Mouse (Mus musculus): ENCODE data around the gene Wdr81.

Gene Wdr81

GRCm38 (mm10) chr11:75399411-75399841 is 55.1 kb downstream of the Wdr81 start:
- DNase-seq (ENCODE audit: low spot score in 2 of 2), result no peak

DNA sequence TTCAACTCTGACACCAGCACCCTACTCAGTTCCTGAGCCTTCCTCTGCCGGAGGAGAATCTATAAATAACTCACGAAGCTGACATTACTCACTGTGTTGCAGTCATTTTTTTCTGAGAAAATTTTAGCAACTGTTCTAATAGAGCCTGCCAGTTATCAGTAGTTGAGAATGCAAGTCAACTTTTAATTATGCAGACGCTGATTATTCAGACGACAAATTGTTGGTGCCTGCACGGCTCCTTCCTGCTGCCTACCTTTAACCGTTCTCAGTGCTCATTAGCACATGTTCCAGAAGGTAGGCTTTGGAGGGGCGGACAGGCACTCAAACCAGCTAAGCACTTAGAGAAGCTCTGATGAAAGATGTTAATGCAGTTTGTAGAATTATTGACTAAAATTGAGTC is 57.1 kb downstream of the Wdr81 start:
- DNase-seq (ENCODE audit: low spot score in 2 of 2), result no peak

DNA sequence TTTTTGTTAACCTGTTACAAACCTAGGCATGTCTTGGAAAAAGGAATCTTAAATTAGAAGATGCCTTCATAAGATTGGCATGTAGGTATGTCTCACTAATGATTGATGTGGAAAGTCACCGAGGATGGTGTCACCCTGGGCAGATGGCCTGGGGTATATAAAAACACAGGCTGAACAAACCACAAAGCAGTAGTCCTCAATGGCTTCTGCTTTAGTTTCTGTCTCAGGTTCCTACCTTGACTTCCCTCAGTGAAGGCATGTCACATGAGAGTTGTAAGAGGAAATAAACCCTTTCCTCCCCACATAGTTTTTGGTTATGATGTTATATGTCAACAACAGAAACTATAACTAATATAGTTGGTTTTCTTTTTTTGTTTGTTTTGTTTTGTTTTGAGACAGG is 58.9 kb downstream of the Wdr81 start:
- no peak for DNase-seq (ENCODE audit: low spot score in 2 of 2)
